Mouse (Mus musculus): ENCODE measurements around the gene Fam13a.

- TF ChIP-seq CTCF (IDR thresholded peaks at IDR 0.05; ENCODE audit: low read depth) (no peak), EP300 (optimal IDR thresholded peaks at IDR 0.05) (no peak)
Measured at GRCm38 (mm10) chr6:58889917-58890316, 134.4 kb downstream of the Fam13a start.

Measured in stomach, postnatal 0 days (tissue).